Mouse (Mus musculus): ENCODE results near the gene Prss34.

The Prss34 gene

DNA sequence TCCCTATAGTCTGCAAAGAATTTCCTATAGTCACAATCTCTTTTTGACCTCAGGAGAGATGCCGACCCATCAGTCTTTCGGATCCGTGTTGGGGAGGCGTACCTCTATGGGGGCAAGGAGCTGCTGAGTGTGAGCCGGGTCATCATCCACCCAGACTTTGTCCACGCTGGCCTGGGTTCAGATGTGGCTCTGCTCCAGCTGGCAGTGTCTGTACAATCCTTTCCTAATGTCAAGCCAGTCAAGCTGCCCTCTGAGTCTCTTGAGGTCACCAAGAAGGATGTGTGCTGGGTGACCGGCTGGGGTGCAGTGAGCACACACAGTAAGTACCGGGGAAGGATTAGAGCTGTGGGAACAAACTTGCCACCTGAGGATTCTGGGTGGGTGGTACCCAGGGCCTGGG, 22.6 kb downstream of the Prss34 start:
- no peak for DNase-seq

- no peak for DNase-seq
Observed at GRCm38 (mm10) chr17:25322930-25323329, 24.7 kb downstream of the Prss34 start.

GRCm38 (mm10) chr17:25332321-25332720, 34.1 kb downstream of the Prss34 start:
- no peak for DNase-seq

GRCm38 (mm10) chr17:25333943-25334342, 35.7 kb downstream of the Prss34 start:
- peak; percentile 26 for DNase-seq

DNA sequence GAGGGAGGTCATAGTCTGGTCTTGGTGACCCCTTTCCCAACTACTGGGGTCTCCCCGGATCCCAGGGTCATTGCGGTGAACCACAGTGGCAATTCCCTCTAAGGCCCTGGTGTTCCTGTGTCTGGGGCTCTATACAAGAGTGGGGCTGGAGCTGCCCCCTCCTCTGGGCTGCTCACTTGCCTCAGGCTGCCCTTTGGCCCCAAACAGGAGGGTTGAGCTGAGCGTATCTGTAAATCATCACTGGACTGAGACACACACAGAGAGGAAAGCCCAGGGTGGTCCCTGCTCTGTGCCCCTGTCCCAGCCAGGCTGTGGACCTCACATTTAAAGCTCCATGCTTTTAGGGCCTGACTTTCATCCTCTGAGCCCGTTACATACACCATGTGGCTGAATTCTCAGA, 40.0 kb downstream of the Prss34 start:
- no peak for DNase-seq

DNA sequence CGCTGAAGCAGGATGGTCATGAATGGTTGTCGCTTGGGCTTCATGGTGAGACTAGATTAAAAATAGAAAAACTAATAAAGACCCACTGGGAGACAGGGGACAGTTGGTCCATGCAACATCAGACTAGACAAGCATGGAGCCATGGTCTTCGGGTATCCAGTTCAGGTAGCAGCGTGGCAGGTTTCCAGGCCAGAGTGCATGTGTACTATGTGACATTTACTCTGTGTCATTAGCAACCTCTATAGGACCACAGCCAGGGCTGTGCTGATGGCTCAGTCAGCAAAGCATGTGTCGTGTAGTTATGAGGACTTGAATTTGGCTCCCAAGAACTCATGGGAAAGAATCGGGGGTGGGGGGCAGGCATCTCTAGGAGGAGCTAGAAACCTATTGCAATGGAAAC, 41.8 kb downstream of the Prss34 start:
- DNase-seq: no peak

- no peak for DNase-seq
Observed at GRCm38 (mm10) chr17:25341490-25341889, 43.3 kb downstream of the Prss34 start.

DNA sequence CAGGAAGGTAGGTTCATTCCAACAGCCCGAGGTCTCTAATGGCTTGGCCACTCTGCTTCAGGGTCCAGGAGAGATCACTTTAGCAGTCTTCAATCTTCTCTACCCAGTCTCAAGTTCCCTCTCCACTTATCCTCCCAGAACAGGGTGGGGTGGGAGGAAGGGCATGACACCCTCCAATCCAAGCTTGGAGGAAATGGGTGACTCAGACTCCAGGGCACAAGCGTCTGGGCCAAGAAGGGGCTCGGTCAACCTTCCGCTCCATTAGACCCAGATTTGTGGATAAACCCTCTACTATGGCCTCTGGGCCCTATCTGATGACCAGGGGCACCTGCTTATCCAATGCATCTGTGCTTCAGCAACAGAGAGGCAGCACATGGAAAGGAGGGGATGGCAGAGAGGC, 47.3 kb downstream of the Prss34 start, which contains the start of gene Tpsab1:
TSS of gene Tpsab1 (minus strand) at position 101 of the 400 bp plus-strand sequence.
- DNase-seq: no peak

All from cerebellum, adult 8-10 months (tissue).